Mouse (Mus musculus) kidney, embryonic 14.5 days (tissue): ENCODE results near the gene Esyt1. TPM values are rescaled to one million over a fixed set of nuclear protein-coding genes. Genes with fewer than 3 reads are reported as not detected.

Source experiments
- microRNA-seq: library from miRNA; unstranded; fragments of <30 nt; microRNA quantifications from one replicate; pipeline ENCODE4, GENCODE M21; 2016
- polyA plus RNA-seq: library from polyadenylated mRNA; unstranded; fragments of >200 nt; fragmentation: Nextera tagmentation; extraction: Ambion mirVana; gene quantifications from 2 replicates; pipeline ENCODE4 v1.2.1, GENCODE M21; 2014

The Esyt1 gene
- polyA plus RNA-seq, 1 experiment from 2014 or later: 16.1 TPM

Small RNA genes within 50 kb of the gene (microRNA-seq; reads per million reads assigned to microRNA genes)
- gene Gm47275 (not detected), gene Mir6916 (not detected)

Other genes with a start within 250 kb of the Esyt1 start
- 0.24 and 0.29 TPM in 2 replicates for gene Il23a, start 227.1 kb downstream of the Esyt1 start, polyA plus RNA-seq
- 32.6 and 44.0 TPM in 2 replicates for gene Pan2, start 222.5 kb downstream of the Esyt1 start, polyA plus RNA-seq
- gene Cnpy2, start 203.4 kb downstream of the Esyt1 start, polyA plus RNA-seq: 347 and 389 TPM in 2 replicates
- 135 and 225 TPM in 2 replicates for gene Cs, start 188.1 kb downstream of the Esyt1 start, polyA plus RNA-seq
- gene Coq10a, start 156.9 kb downstream of the Esyt1 start, polyA plus RNA-seq: 15.5 and 18.6 TPM in 2 replicates
- gene Ankrd52, start 148.8 kb downstream of the Esyt1 start, polyA plus RNA-seq: 12.7 and 19.3 TPM in 2 replicates
- 15.1 and 22.6 TPM in 2 replicates for gene Slc39a5, start 124.6 kb downstream of the Esyt1 start, polyA plus RNA-seq
- 87.8 and 103 TPM in 2 replicates for gene Nabp2, start 114.4 kb downstream of the Esyt1 start, polyA plus RNA-seq
- gene Rnf41, start 114.2 kb downstream of the Esyt1 start, polyA plus RNA-seq: 35.6 and 36.4 TPM in 2 replicates
- gene Smarcc2, start 66.6 kb downstream of the Esyt1 start, polyA plus RNA-seq: 64.8 and 96.7 TPM in 2 replicates
- gene Myl6, start 31.7 kb downstream of the Esyt1 start, polyA plus RNA-seq: 921 and 980 TPM in 2 replicates
- 3.2 and 3.5 TPM in 2 replicates for gene Myl6b, start 27.2 kb downstream of the Esyt1 start, polyA plus RNA-seq
- 11.3 and 13.5 TPM in 2 replicates for gene Zc3h10, start 21.9 kb upstream of the Esyt1 start, polyA plus RNA-seq
- gene Rpl41, start 23.4 kb upstream of the Esyt1 start, polyA plus RNA-seq: 4,683 and 5,796 TPM in 2 replicates
- gene Pa2g4, start 40.1 kb upstream of the Esyt1 start, polyA plus RNA-seq: 237 and 254 TPM in 2 replicates
- gene Erbb3, start 63.8 kb upstream of the Esyt1 start, polyA plus RNA-seq: 5.1 and 11.8 TPM in 2 replicates
- gene Rps26, start 100.9 kb upstream of the Esyt1 start, polyA plus RNA-seq: 1,019 and 1,352 TPM in 2 replicates
- gene Ikzf4, start 120.1 kb upstream of the Esyt1 start, polyA plus RNA-seq: 1.8 and 2.8 TPM in 2 replicates
- gene Suox, start 148.2 kb upstream of the Esyt1 start, polyA plus RNA-seq: 6.8 and 10.1 TPM in 2 replicates
- gene Rab5b, start 170.4 kb upstream of the Esyt1 start, polyA plus RNA-seq: 34.9 and 54.6 TPM in 2 replicates
- gene Pmel, start 178.3 kb upstream of the Esyt1 start, polyA plus RNA-seq: 1.0 and 2.6 TPM in 2 replicates
- 98.1 and 103 TPM in 2 replicates for gene Cdk2, start 179.2 kb upstream of the Esyt1 start, polyA plus RNA-seq
- 4.1 and 4.7 TPM in 2 replicates for gene Dgka, start 219.0 kb upstream of the Esyt1 start, polyA plus RNA-seq
- 41.3 and 55.4 TPM in 2 replicates for gene Pym1, start 222.0 kb upstream of the Esyt1 start, polyA plus RNA-seq